Mouse (Mus musculus) left cerebral cortex, adult 2 months (tissue): ENCODE data around the gene Zfp36. TPM values are rescaled to one million over a fixed set of nuclear protein-coding genes. Genes with fewer than 3 reads are reported as not detected.

Experiments
- DNase-seq, 2 experiments: peaks; one replicate each; pipeline ENCODE4 v3.0.0; 2021 to 2022; ENCODE audit warnings: low spot score in 2 of 2, mixed read lengths in 1 of 2; ENCODE audit errors: extremely low spot score in 1 of 2
- H3K27ac ChIP-seq: fragments of 200-600 bp; 2 replicates; pipeline ENCODE4 v1.8.1; 2022
- H3K4me3 ChIP-seq: fragments of 200-600 bp; 2 replicates; pipeline ENCODE4 v1.8.1; 2022
- CTCF ChIP-seq: fragments of 200-600 bp; IDR thresholded peaks from 2 replicates; pipeline ENCODE4 v1.8.1; 2022; ENCODE audit warnings: antibody characterized with exemption, mild to moderate bottlenecking, moderate library complexity
- intact Hi-C: fragments of 180-260 bp; cut with DNase I; formaldehyde crosslinking; loops from one replicate; pipeline ENCODE4 v1.15.1; 2025
- total RNA-seq, 2 experiments: library from RNA; stranded (reverse); gene quantifications; 2 replicates each; pipeline ENCODE4 v1.2.3; 2021

Gene Zfp36
- total RNA-seq, 2 experiments from 2014 or later: 2.3 to 2.8 TPM

DNA sequence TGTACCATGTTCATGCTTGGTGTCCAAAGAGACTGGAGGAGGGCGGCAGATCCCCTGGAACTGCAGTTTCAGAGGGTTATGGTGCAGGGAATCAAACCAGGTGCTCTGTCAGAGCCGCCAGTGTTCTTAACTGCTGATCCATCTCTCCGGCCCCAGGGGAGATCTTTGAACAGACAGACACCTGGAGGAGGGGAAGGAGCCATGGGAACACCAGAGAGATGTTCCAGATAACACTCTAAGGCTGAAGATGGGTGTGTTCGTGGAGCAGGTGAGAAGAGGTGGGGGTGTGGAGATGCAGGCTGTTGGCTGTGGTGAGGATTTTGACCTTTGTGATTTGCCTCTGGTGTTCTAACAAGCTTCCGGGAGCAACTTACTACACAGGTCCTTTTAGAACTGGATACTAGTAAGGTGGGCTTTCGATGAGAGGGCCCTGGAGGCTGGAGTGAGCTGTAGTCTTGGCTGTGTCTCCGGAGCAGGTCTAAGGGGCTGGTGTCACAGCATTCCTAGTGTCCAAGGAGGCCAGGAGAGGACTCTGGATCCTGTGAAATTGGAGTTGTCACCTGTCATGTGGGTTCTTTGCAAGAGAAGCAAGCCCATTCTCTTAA, 6.1 kb downstream of the Zfp36 start:
- no peak overlapping the region for H3K4me3 ChIP-seq
- no peak for TF ChIP-seq CTCF
- no peak for DNase-seq
- intact Hi-C loops: loop anchor here (1.0 to 2.0 kb wide), 2 partner anchors 12 to 23 kb away; partner anchors contain the start of gene Rps16
- 0 out of 2 replicates have a peak overlapping the region, but pooled peaks have one; percentile 24 for H3K27ac ChIP-seq

- peak overlapping the region; percentile 62 for H3K4me3 ChIP-seq
- intact Hi-C loops: loop anchor here (1.0 to 2.0 kb wide), 2 partner anchors 13 to 22 kb away; partner anchors contain the start of gene Rps16
- DNase-seq: peak; percentile 69 to 70
- H3K27ac ChIP-seq: peak overlapping the region; percentile 45; the same call in 1 of the 2 replicates
- peak; percentile 81 for TF ChIP-seq CTCF
Observed at GRCm38 (mm10) chr7:28373131-28373581, 6.9 kb downstream of the Zfp36 start.

GRCm38 (mm10) chr7:28372251-28373108, 7.6 kb downstream of the Zfp36 start, which contains the start of gene Plekhg2:
TSS of gene Plekhg2 (minus strand) at chr7:28372599.
- peak; percentile 93 to 97 for DNase-seq
- Histone ChIP-seq H3K4me3 (peak within 1 kb of the TSS; percentile 62), H3K27ac (peak within 1 kb of the TSS; percentile 82)
- intact Hi-C loops: loop anchor here (1.0 to 2.0 kb wide), 2 partner anchors 14 to 22 kb away; partner anchors contain the start of gene Rps16
- TF ChIP-seq CTCF: peak; percentile 65

GRCm38 (mm10) chr7:28371514-28371989, 8.5 kb downstream of the Zfp36 start:
- no peak for TF ChIP-seq CTCF
- peak overlapping the region; percentile 62 for H3K4me3 ChIP-seq
- intact Hi-C loops: no loop called here
- DNase-seq: no peak
- H3K27ac ChIP-seq: peak overlapping the region; percentile 82

DNA sequence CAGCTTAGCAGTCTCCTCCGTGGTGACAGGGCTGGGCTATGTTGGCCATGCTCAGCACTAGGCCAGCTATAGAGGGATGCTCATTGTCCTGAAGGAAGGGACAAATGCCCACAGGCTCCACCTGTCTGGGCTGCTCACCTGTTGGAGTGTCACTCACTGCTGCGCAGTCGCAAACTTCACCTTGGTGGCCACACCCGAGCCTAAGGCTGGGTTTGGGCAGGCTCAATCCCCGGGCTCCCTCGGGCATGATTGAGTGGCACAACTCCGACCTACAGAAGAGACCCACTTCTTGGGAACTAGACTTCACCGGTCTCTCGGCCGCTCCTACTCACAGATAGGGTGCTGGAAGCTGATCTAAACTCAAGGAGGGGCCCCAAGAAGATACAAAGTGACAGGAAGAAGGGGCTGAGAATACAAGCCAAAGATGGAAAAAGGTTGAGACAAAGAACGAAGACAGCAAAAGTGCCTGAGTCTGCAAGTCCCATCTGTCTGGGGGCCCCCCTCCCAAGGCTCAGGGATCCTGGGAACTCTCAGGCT, 9.0 kb downstream of the Zfp36 start:
- intact Hi-C loops: no loop called here
- TF ChIP-seq CTCF: no peak
- Histone ChIP-seq H3K4me3 (peak overlapping the region; percentile 62), H3K27ac (no peak overlapping the region; the same call in 1 of the 2 replicates)
- no peak for DNase-seq

- intact Hi-C loops: no loop called here
- Histone ChIP-seq H3K4me3 (no peak overlapping the region), H3K27ac (no peak overlapping the region)
- DNase-seq: no peak
- no peak for TF ChIP-seq CTCF
Observed at GRCm38 (mm10) chr7:28370051-28370450, 10.0 kb downstream of the Zfp36 start.

DNA sequence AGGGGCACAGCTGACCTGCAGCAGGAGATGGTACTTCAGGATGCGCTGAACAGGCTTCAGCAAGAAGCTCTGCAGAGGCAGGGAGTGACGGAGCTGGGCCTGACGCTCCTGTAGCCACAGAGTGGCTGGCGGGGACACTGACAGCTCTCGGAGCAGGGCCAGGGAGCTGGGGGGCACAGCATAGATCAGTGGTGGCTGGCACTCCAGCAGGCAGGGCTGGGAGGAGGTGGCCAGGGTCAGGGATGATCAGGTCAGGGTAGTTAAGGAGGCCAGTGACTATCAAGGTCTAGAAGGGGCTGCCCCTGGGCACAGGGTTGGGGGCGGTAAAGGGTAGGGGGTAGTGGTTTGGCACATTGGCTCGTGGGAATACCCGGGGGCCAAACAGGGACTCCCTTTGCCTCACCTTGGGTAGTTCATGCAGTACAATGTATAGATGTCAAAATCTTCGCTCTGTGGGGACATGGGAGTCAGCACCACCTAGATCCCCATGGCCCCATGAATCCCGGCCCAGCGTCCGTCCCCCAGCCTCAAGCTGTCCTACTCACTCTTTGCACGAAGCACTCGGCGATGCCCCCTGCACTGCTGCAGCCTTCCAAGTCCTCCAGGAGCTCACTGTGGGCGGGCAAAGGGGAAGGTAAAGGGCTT, 11.7 kb downstream of the Zfp36 start:
- TF ChIP-seq CTCF: no peak
- no peak for DNase-seq
- intact Hi-C loops: no loop called here
- Histone ChIP-seq H3K27ac (no peak overlapping the region), H3K4me3 (no peak overlapping the region)

- intact Hi-C loops: no loop called here
- TF ChIP-seq CTCF: no peak
- DNase-seq: no peak
- no peak overlapping the region for H3K27ac ChIP-seq
- H3K4me3 ChIP-seq: no peak overlapping the region
Observed at GRCm38 (mm10) chr7:28367663-28368275, 12.3 kb downstream of the Zfp36 start.

DNA sequence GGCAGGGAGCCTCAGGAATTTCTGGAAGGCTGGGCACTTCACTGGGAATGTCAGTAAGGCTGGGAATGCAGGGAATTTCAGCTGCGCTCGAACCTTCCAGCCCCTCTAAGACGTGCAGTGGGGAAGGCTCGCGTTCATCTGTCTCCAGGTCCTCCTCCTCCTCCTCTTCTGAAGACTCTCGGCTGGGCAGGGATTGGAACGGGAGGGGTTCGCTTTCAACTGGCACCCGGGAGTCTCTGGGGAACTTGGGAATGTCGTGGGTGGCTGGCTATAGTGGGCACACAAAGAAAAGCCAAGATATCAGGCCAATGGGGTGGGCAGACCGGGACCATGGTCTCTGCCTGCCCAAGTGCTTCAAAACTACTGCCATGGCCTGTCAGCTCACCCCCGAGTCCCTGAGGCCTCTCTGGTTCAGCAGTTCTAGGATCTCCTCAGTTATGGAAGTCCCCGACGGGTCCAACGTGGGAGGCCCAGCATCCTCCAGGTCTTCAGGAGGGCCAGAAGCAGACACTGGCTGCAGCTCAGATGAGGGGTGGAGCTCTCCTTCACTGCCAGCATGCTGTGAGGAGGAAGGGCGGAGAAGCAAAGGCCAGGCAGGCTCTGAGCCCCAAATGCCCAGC, 17.5 kb downstream of the Zfp36 start:
- H3K4me3 ChIP-seq: no peak overlapping the region
- no peak for TF ChIP-seq CTCF
- H3K27ac ChIP-seq: no peak overlapping the region
- DNase-seq: no peak
- intact Hi-C loops: no loop called here

- Histone ChIP-seq H3K27ac (no peak overlapping the region), H3K4me3 (no peak overlapping the region)
- TF ChIP-seq CTCF: no peak
- intact Hi-C loops: no loop called here
- no peak for DNase-seq
Observed at GRCm38 (mm10) chr7:28361647-28362341, 18.3 kb downstream of the Zfp36 start.
